Mouse (Mus musculus) B cell, adult 2 months (primary cell): ENCODE data around the gene Mrpl20.

Experiments
- DNase-seq, 2 experiments: peaks; one replicate each; pipeline ENCODE4 v3.0.0; 2022

Mrpl20 gene

DNA sequence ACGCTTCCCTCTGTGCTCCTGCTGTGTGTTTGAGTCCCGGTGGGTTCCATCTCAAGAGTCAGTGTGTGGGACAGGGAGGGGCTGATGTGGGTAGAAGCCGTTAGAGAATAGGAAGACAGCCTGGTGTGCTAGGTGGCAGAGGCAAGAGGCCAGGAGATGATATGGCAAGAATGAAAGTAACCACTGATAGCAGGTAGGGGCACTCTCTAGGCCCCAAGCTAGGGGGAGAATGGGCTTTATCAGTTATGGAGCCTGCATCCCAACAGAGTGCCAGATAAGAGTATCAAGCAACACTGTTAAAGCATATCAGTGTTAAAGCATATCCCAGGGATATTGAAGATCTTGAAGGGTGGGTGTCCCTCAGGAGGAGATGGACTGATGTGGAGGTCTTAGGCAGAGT lies 54.2 kb downstream of the Mrpl20 start:
- no peak for DNase-seq

DNA sequence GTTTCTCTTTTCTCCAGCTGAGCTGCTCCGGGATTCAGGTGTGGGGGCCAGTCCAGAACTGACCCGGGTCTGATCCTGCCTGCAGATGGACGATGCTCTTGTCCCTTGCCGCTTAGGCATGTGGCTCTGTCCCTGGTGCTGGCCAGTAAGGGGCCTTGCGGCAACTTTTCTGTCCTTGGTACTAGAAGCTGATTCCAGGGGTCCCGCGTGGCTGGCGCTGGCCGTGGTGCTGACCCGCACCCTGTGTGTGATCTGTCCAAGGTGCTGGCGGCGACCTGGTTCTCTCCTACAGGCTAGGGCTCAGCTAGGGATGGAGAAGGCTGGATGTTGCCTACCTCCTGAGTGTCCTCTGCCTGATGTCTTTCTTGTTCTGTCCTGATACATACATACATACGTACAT lies 56.6 kb downstream of the Mrpl20 start:
- no peak for DNase-seq
